ENCODE assay signal across 10 mouse cellular contexts in the genomic region with DNA sequence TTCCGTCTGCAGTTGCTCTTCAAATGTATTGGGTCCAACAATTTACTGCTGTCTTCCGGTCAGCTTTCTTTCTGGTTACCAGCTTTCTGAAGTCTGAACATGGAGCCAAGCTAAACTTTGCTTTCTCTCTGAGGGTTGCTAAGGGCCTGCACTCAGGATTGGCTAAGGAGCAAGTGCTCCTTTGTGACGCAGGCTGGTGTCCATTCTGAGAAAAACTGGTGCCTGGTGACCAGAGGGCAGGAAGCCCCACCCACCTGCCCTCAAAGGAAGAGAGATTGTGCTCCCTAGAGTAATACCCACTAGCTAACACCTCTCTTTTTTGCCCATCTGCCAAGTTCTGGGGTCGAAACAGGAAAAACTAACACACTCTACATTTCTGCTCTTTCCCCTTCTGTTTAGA. TPM values are rescaled to one million over a fixed set of nuclear protein-coding genes. Genes with fewer than 3 reads are reported as not detected.
DNase-seq lines count a peak whose midpoint lies in the region; ATAC-seq lines count a peak whose summit lies in the region.
"Had no signal": no experiment of that assay in that cellular context is flagged by ENCODE, and none has a peak within 500 bp of the region (broad histone marks: within the 10 kb centered on the region; RNA-seq: fewer than 3 reads in every experiment).

No protein-coding gene starts in this region.

- H3K27ac ChIP-seq in lung, embryonic 16.5 days (ENCODE audit: low read length), result peak overlapping the region; percentile 57; the same call in 1 of the 2 replicates
- H3K27ac ChIP-seq in neural tube, embryonic 15.5 days (replicated peaks), result no peak overlapping the region
- H3K27ac ChIP-seq: liver, embryonic 13.5 days had no signal

- H3K9me3 ChIP-seq in lung, embryonic 16.5 days (ENCODE audit: control insufficient read depth, low read length), result no peaks in the 10 kb centered on the region
- no peaks in the 10 kb centered on the region for H3K9me3 ChIP-seq in neural tube, embryonic 15.5 days (replicated peaks)
- H3K9me3 ChIP-seq: liver, embryonic 13.5 days had no signal

- no peak overlapping the region for H3K4me3 ChIP-seq in lung, embryonic 16.5 days (ENCODE audit: low read length)
- H3K4me3 ChIP-seq in neural tube, embryonic 15.5 days (replicated peaks), result no peak overlapping the region
- H3K4me3 ChIP-seq: liver, embryonic 13.5 days had no signal

- no peaks in the 10 kb centered on the region for H3K4me1 ChIP-seq in lung, embryonic 16.5 days (replicated peaks; ENCODE audit: control insufficient read depth, insufficient read depth, low read length)
- no peaks in the 10 kb centered on the region for H3K4me1 ChIP-seq in neural tube, embryonic 15.5 days
- H3K4me1 ChIP-seq: liver, embryonic 13.5 days had no signal

- no peak overlapping the region for H3K9ac ChIP-seq in lung, embryonic 16.5 days (ENCODE audit: low read length)
- no peak overlapping the region for H3K9ac ChIP-seq in neural tube, embryonic 15.5 days (replicated peaks)
- H3K9ac ChIP-seq: liver, embryonic 13.5 days had no signal

- peak; percentile 17 to 26 for DNase-seq in B cell, adult 2 months
- DNase-seq in adrenal gland, postnatal 36 days, result peak; percentile 8 to 29
- peak; percentile 42 for DNase-seq in kidney, adult 11 months
- no peak for DNase-seq in yolk sac, embryonic 10.5 days (ENCODE audit: low spot score)
- no peak for DNase-seq in retina, embryonic 14.5 days (ENCODE audit: low spot score)
- DNase-seq: liver, embryonic 13.5 days; thymus, adult 2 months had no signal

- H3K27me3 ChIP-seq in lung, embryonic 16.5 days (ENCODE audit: control insufficient read depth, insufficient read depth, low read depth, low read length), result no peaks in the 10 kb centered on the region
- H3K27me3 ChIP-seq in neural tube, embryonic 15.5 days (replicated peaks), result no peaks in the 10 kb centered on the region
- H3K27me3 ChIP-seq: liver, embryonic 13.5 days had no signal

- no peaks in the 10 kb centered on the region for H3K36me3 ChIP-seq in lung, embryonic 16.5 days (ENCODE audit: control insufficient read depth, insufficient read depth, low read length)
- no peaks in the 10 kb centered on the region for H3K36me3 ChIP-seq in neural tube, embryonic 15.5 days
- H3K36me3 ChIP-seq: liver, embryonic 13.5 days had no signal

- ATAC-seq in lung, embryonic 16.5 days (ENCODE audit: low read depth), result peak; percentile 59
- no peak for ATAC-seq in cerebellum, adult (ENCODE audit: insufficient number of reproducible peaks, low FRiP score, low TSS enrichment)
- ATAC-seq in neural tube, embryonic 15.5 days (ENCODE audit: low FRiP score), result no peak

- H3K4me2 ChIP-seq in lung, embryonic 16.5 days (ENCODE audit: low read depth, low read length), result no peak overlapping the region
- H3K4me2 ChIP-seq in neural tube, embryonic 15.5 days, result no peak overlapping the region
- H3K4me2 ChIP-seq: liver, embryonic 13.5 days had no signal

- WGBS in lung, embryonic 16.5 days, result 42% methylated on average over 4 of the region's 4 CpGs
- 58% methylated on average over 4 of the region's 4 CpGs for WGBS in neural tube, embryonic 15.5 days

RNA-seq across cellular contexts. Expression of gene Gm6377, which starts 5.6 kb away (rescaled TPM):
- total RNA-seq in adrenal gland, postnatal 36 days (2021), result under 1 TPM; 0.43 to 0.83 TPM
- 0.19 and 0.53 TPM in 2 replicates for polyA plus RNA-seq in lung, embryonic 16.5 days (2015; fragmentation: Nextera tagmentation; extraction: Ambion mirVana)
- not detected in 2 replicates for polyA plus RNA-seq in neural tube, embryonic 15.5 days (2015; fragmentation: Nextera tagmentation; extraction: Ambion mirVana)

Comparison
In these comparisons a context has a peak if more than half of its experiments do, and no peak if none do; other contexts are left out.
1. DNase-seq: peak in B cell, adult 2 months (2 of 2), adrenal gland, postnatal 36 days (2 of 2) and kidney, adult 11 months (single experiment); none in yolk sac, embryonic 10.5 days (single experiment) and retina, embryonic 14.5 days (single experiment).